Mouse (Mus musculus): ENCODE measurements around the gene Lcn8. TPM values are rescaled to one million over a fixed set of nuclear protein-coding genes. Genes with fewer than 3 reads are reported as not detected.

Gene Lcn8
- polyA plus RNA-seq, 1 experiment from 2014 or later = 0.16 TPM

DNA sequence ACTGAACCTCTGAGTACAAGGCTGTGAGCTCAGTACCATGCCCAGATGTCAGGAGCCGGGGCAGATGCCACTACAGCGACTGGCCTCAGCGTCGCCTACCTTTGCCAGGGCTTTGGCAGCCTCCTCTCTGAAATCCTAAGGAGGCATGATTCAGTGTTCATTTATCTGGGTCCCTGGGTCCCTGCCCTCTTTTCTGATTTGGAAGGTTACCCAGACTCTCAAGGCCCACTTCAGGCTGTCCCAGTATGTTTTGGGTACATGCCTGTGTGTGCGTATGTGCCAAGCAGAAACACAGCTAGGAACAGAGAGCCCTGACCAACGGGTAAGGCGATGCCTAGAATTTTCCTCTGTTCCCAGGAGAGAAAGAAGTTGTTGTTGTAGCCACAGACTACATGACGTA, 7.4 kb downstream of the Lcn8 start:
- Histone ChIP-seq H3K4me3 (ENCODE audit: low read depth, low read length) (no peak overlapping the region), H3K27me3 (ENCODE audit: control insufficient read depth, insufficient read depth, low read length) (no peaks in the 10 kb centered on the region), H3K4me2 (replicated peaks; ENCODE audit: low read depth) (no peak overlapping the region), H3K9me3 (ENCODE audit: control insufficient read depth, low read length) (no peaks in the 10 kb centered on the region), H3K36me3 (ENCODE audit: control insufficient read depth, insufficient read depth, low read length) (no peaks in the 10 kb centered on the region), H3K4me1 (replicated peaks; ENCODE audit: control insufficient read depth, insufficient read depth) (no peaks in the 10 kb centered on the region), H3K27ac (replicated peaks) (no peak overlapping the region), H3K9ac (ENCODE audit: low read length) (no peak overlapping the region)
- TF ChIP-seq EP300 (optimal IDR thresholded peaks at IDR 0.05) (no peak), CTCF (IDR thresholded peaks at IDR 0.05; ENCODE audit: low read depth) (no peak)
- no peak for DNase-seq (ENCODE audit: low spot score)
- WGBS = 85% methylated on average over 8 of the region's 8 CpGs
- no peak for ATAC-seq (ENCODE audit: low FRiP score, low TSS enrichment)

DNA sequence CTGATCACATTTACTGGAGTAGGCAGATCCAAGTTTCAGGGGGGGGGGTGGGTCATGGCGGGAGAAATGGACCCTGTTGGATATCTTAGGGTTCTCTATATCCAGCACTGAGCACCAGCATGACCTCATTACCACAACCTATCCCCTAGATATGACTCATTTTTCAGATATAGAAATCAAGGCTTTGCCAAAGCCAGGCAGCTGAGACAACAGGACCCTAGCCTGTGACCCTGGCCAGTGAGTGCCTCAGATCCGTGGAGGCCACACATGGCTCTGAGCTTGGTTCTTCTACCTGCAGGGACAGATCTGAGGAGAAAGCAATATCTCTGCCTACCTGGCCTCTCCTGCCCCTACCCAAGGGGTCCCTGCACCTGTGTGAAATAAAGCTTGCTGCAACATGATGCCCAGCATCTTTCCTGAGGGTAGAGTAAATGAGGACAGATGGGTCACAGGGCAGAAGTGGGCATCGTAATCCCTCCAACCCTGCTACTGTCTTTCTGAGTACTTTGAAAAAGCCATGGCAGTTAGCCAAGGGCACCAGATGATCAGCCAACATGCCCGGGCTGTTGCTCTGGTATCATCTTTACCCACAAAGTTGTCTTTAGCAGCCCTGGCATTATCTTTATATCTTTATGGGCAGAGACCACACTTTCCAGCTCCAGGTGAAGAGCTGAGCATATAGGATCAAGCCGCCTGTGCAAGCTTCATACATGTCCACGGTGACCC, 8.5 kb downstream of the Lcn8 start:
- H3K4me3 ChIP-seq (ENCODE audit: low read depth, low read length) = no peak overlapping the region
- no peak overlapping the region for H3K9ac ChIP-seq (ENCODE audit: low read length)
- no peaks in the 10 kb centered on the region for H3K9me3 ChIP-seq (ENCODE audit: control insufficient read depth, low read length)
- DNase-seq (ENCODE audit: low spot score) = no peak
- H3K4me2 ChIP-seq (replicated peaks; ENCODE audit: low read depth) = no peak overlapping the region
- ATAC-seq (ENCODE audit: low FRiP score, low TSS enrichment) = no peak
- WGBS = 79% methylated on average over 6 of the region's 6 CpGs
- no peak overlapping the region for H3K27ac ChIP-seq (replicated peaks)
- H3K27me3 ChIP-seq (ENCODE audit: control insufficient read depth, insufficient read depth, low read length) = no peaks in the 10 kb centered on the region
- H3K36me3 ChIP-seq (ENCODE audit: control insufficient read depth, insufficient read depth, low read length) = no peaks in the 10 kb centered on the region
- H3K4me1 ChIP-seq (replicated peaks; ENCODE audit: control insufficient read depth, insufficient read depth) = no peaks in the 10 kb centered on the region
- TF ChIP-seq CTCF (IDR thresholded peaks at IDR 0.05; ENCODE audit: low read depth) (no peak), EP300 (optimal IDR thresholded peaks at IDR 0.05) (no peak)

DNA sequence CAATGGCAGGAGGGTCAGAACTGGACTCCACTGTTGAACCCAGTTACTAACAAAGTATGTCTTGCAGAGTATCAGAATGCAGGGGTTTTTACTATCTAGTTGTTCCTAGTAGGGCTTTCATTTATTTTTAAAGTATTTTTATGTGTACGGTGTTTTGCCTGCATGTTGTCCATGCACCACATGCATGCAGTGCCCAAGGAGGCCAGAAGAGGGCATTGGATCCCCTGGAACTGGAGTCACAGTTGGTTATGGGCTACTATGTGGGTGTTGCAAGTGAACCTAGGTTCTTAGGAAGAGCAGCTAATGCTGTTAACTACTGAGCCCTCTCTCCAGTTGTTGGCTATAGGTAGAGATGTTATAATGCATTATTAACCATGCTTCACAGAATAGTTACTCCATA, 10.6 kb downstream of the Lcn8 start:
- WGBS = 72% methylated on average over 1 of the region's 1 CpGs
- Histone ChIP-seq H3K27me3 (ENCODE audit: control insufficient read depth, insufficient read depth, low read length) (no peaks in the 10 kb centered on the region), H3K9ac (ENCODE audit: low read length) (no peak overlapping the region), H3K4me1 (replicated peaks; ENCODE audit: control insufficient read depth, insufficient read depth) (no peaks in the 10 kb centered on the region), H3K36me3 (ENCODE audit: control insufficient read depth, insufficient read depth, low read length) (no peaks in the 10 kb centered on the region), H3K9me3 (ENCODE audit: control insufficient read depth, low read length) (no peaks in the 10 kb centered on the region), H3K27ac (replicated peaks) (no peak overlapping the region), H3K4me2 (replicated peaks; ENCODE audit: low read depth) (no peak overlapping the region), H3K4me3 (ENCODE audit: low read depth, low read length) (no peak overlapping the region)
- TF ChIP-seq EP300 (optimal IDR thresholded peaks at IDR 0.05) = no peak
- peak; percentile 75 for TF ChIP-seq CTCF (IDR thresholded peaks at IDR 0.05; ENCODE audit: low read depth)
- ATAC-seq (ENCODE audit: low FRiP score, low TSS enrichment) (no peak), DNase-seq (ENCODE audit: low spot score) (peak; percentile 60)

DNA sequence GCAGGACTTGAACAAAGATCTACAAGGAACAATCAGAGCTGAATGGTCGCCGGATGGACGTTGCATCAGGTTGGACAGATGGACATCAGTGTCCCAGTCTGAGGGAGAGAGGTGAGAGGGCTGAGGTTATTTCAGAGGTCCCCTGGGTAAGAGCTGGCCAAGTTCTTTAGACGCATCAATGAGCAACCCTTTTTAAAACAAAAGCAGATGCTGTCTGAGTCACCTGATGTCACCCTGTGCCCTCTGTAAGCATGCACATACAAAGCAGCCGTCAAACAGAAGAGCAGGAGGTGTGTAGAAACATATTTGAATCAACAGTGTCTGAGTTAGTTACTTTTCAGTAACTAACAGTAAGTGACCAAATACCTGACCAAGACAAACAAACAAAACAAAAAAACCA, 11.2 kb downstream of the Lcn8 start:
- H3K4me1 ChIP-seq (replicated peaks; ENCODE audit: control insufficient read depth, insufficient read depth) = no peaks in the 10 kb centered on the region
- no peaks in the 10 kb centered on the region for H3K27me3 ChIP-seq (ENCODE audit: control insufficient read depth, insufficient read depth, low read length)
- H3K9me3 ChIP-seq (ENCODE audit: control insufficient read depth, low read length) = no peaks in the 10 kb centered on the region
- no peak for DNase-seq (ENCODE audit: low spot score)
- no peak for ATAC-seq (ENCODE audit: low FRiP score, low TSS enrichment)
- WGBS = 76% methylated on average over 5 of the region's 5 CpGs
- no peak overlapping the region for H3K4me3 ChIP-seq (ENCODE audit: low read depth, low read length)
- H3K27ac ChIP-seq (replicated peaks) = no peak overlapping the region
- H3K4me2 ChIP-seq (replicated peaks; ENCODE audit: low read depth) = no peak overlapping the region
- no peaks in the 10 kb centered on the region for H3K36me3 ChIP-seq (ENCODE audit: control insufficient read depth, insufficient read depth, low read length)
- H3K9ac ChIP-seq (ENCODE audit: low read length) = no peak overlapping the region
- TF ChIP-seq EP300 (optimal IDR thresholded peaks at IDR 0.05) = no peak
- no peak for TF ChIP-seq CTCF (IDR thresholded peaks at IDR 0.05; ENCODE audit: low read depth)

DNA sequence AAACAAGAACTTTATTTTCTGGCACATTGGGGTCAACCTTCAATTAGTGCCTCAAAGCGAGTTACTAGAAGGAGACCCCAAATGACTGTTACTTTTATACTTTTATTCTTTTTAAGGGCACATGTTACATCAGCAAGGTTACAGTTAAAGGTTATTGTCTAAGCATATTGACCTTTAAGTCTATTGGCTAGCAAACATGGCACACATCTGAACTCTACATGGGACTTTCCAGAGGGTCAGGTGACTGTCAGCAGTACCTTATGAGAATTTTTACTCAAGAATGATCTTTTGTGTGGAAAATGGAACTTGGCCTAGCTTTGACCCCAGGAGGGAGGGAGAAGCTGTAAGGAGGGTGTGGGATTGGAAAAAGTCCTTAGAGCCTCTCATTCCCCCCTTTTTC, 13.6 kb downstream of the Lcn8 start:
- Histone ChIP-seq H3K4me3 (ENCODE audit: low read depth, low read length) (no peak overlapping the region), H3K4me2 (replicated peaks; ENCODE audit: low read depth) (no peak overlapping the region), H3K9me3 (ENCODE audit: control insufficient read depth, low read length) (no peaks in the 10 kb centered on the region), H3K4me1 (replicated peaks; ENCODE audit: control insufficient read depth, insufficient read depth) (no peaks in the 10 kb centered on the region), H3K36me3 (ENCODE audit: control insufficient read depth, insufficient read depth, low read length) (no peaks in the 10 kb centered on the region), H3K9ac (ENCODE audit: low read length) (no peak overlapping the region), H3K27ac (replicated peaks) (no peak overlapping the region), H3K27me3 (ENCODE audit: control insufficient read depth, insufficient read depth, low read length) (no peaks in the 10 kb centered on the region)
- TF ChIP-seq EP300 (optimal IDR thresholded peaks at IDR 0.05) (no peak), CTCF (IDR thresholded peaks at IDR 0.05; ENCODE audit: low read depth) (no peak)
- 62% methylated on average over 1 of the region's 1 CpGs for WGBS
- DNase-seq (ENCODE audit: low spot score) = no peak
- ATAC-seq (ENCODE audit: low FRiP score, low TSS enrichment) = no peak

DNA sequence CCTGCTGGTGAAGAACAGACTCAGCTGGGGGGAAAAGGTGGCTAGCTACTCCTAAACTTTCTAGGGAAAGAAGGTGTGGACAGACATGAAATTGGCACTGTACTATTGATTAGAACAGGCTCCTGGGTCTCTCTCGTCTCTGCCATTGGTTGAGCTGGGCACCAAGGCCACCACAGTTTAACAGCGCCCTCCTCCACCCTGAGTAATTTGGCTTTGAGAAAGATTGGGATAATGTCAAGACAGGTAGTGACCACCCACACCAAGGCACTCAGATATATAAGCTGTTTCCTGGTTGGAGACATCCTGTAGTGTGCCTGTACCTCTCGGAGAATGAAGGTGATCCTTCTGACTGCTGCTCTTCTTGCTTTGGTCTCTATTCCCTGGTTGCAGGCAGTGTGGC, 23.6 kb downstream of the Lcn8 start, which contains the start of gene Lcn6:
TSS of gene Lcn6 (plus strand) at position 301 of the 400 bp plus-strand sequence.
- H3K4me2 ChIP-seq (replicated peaks; ENCODE audit: low read depth) = no peak within 1 kb of the TSS
- no peaks in the 10 kb centered on the region for H3K9me3 ChIP-seq (ENCODE audit: control insufficient read depth, low read length)
- 84% methylated on average over 3 of the region's 3 CpGs for WGBS
- no peak within 1 kb of the TSS for H3K9ac ChIP-seq (ENCODE audit: low read length)
- H3K36me3 ChIP-seq (ENCODE audit: control insufficient read depth, insufficient read depth, low read length) = no peaks in the 10 kb centered on the region
- no peak within 1 kb of the TSS for H3K4me3 ChIP-seq (ENCODE audit: low read depth, low read length)
- H3K27me3 ChIP-seq (ENCODE audit: control insufficient read depth, insufficient read depth, low read length) = no peaks in the 10 kb centered on the region
- TF ChIP-seq CTCF (IDR thresholded peaks at IDR 0.05; ENCODE audit: low read depth) (no peak), EP300 (optimal IDR thresholded peaks at IDR 0.05) (no peak)
- H3K27ac ChIP-seq (replicated peaks) = no peak within 1 kb of the TSS
- DNase-seq (ENCODE audit: low spot score) (no peak), ATAC-seq (ENCODE audit: low FRiP score, low TSS enrichment) (no peak)
- no peaks in the 10 kb centered on the region for H3K4me1 ChIP-seq (replicated peaks; ENCODE audit: control insufficient read depth, insufficient read depth)

Data from stomach, postnatal 0 days (tissue).